Mouse (Mus musculus): ENCODE results near the gene Fam124a.

DNA sequence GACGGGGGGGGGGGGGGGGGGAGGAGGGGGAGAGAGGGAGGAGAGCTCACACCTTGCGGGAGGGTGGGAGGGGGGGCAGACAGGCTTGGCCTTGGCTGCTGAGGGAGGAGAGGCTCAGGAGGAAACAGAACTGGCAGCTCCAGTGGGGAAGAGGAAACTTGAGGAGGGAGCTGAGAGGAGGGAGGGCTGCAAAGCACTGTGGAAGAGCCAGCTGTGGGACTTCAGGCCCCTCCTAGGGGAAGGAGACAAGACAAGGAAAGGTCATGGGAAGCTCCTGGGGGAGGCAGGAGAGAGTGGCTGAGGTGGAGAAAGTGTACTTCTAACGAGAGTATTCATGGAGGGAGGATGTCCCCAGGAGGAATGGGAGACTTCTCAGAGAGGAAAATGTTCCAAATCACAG is 17.9 kb downstream of the Fam124a start:
- TF ChIP-seq CTCF (IDR thresholded peaks at IDR 0.05; ENCODE audit: insufficient read depth, low read depth, low read length) (no peak), POLR2A (IDR thresholded peaks at IDR 0.05; ENCODE audit: insufficient read depth, low read depth, low read length) (no peak)
